Mouse (Mus musculus) CH12.LX (cell line): ENCODE data around the gene Wdfy4.

Source experiments
- BHLHE40 ChIP-seq: IDR thresholded peaks from 2 replicates; pipeline ENCODE4 v1.6.1; 2011; ENCODE audit warnings: mild to moderate bottlenecking, low read depth, low read length, improper control_type of control experiment
- CHD2 ChIP-seq: IDR thresholded peaks from 2 replicates; pipeline ENCODE4 v1.6.1; 2011; ENCODE audit warnings: low read length, improper control_type of control experiment
- CTCF ChIP-seq, 2 experiments: IDR thresholded peaks in 1 of 2; conservative IDR thresholded peaks in 1 of 2; 2 replicates each; pipeline ENCODE4 v1.5.1; 2011 to 2012; ENCODE audit warnings: low read depth in 2 of 2, low read length in 2 of 2, improper control_type of control experiment in 1 of 2, inconsistent platforms in 1 of 2, mild to moderate bottlenecking in 1 of 2, moderate library complexity in 1 of 2
- EP300 ChIP-seq: IDR thresholded peaks from 2 replicates; pipeline ENCODE4 v1.6.1; 2011; ENCODE audit warnings: low read length, improper control_type of control experiment
- ETS1 ChIP-seq: conservative IDR thresholded peaks from 2 replicates; pipeline ENCODE4 v1.6.1; 2012; ENCODE audit warnings: low read depth, mild to moderate bottlenecking, inconsistent platforms, low read length, improper control_type of control experiment, moderate library complexity
- JUND ChIP-seq: conservative IDR thresholded peaks from 2 replicates; pipeline ENCODE4 v1.6.1; 2011; ENCODE audit warnings: low read depth, low read length, improper control_type of control experiment
- MEF2A ChIP-seq: IDR thresholded peaks from 2 replicates; pipeline ENCODE4 v1.6.1; 2014; ENCODE audit warnings: low read depth, mild to moderate bottlenecking, inconsistent platforms, low read length, improper control_type of control experiment, borderline replicate concordance
- POLR2A ChIP-seq: IDR thresholded peaks from 2 replicates; pipeline ENCODE4 v1.6.1; 2011; ENCODE audit warnings: low read depth, mild to moderate bottlenecking, improper control_type of control experiment, low read length
- SMC3 ChIP-seq: IDR thresholded peaks from 2 replicates; pipeline ENCODE4 v1.6.1; 2011; ENCODE audit warnings: low read depth, low read length, improper control_type of control experiment
- TBP ChIP-seq: conservative IDR thresholded peaks from 2 replicates; pipeline ENCODE4 v1.6.1; 2011; ENCODE audit warnings: low read depth, low read length, improper control_type of control experiment
- ZC3H11A ChIP-seq: IDR thresholded peaks from 2 replicates; pipeline ENCODE4 v1.6.1; 2012; ENCODE audit warnings: low read depth, mild to moderate bottlenecking, inconsistent platforms, low read length, improper control_type of control experiment
- ZNF384 ChIP-seq: IDR thresholded peaks from 2 replicates; pipeline ENCODE4 v1.6.1; 2012; ENCODE audit warnings: low read depth, low read length, improper control_type of control experiment, inconsistent platforms

GRCm38 (mm10) chr14:33210806-33211205 is 25.5 kb upstream of the Wdfy4 start:
- TF ChIP-seq ZNF384 (no peak), CTCF (conservative IDR thresholded peaks at IDR 0.05 in 1 of 2, IDR thresholded peaks at IDR 0.05 in 1 of 2; ENCODE audit: low read depth in 2 of 2, low read length in 2 of 2) (no peak), POLR2A (no peak), BHLHE40 (no peak), EP300 (no peak), JUND (no peak), ETS1 (no peak), ZC3H11A (no peak), CHD2 (no peak), SMC3 (no peak), TBP (no peak), MEF2A (no peak)
